Mouse (Mus musculus): ENCODE data around the gene Casq2.

DNA sequence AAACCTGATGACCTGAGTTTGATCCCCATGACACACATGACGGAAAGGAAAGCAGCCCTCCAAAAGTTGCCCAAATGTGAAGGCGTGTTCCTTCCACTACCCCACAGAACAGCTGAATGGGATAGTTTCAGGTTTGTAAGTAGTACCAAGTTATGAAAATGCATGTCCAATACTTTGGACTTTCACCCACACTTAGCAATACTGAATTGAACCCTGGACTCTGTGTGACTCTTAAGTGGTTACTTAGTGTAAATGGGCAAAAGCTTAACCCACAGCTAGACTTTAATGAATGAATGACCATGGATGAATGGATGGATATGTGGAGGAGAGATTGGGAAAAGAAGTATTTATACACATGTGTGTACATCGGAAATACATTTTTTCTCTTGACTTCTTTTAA is 8.6 kb downstream of the Casq2 start:
- TF ChIP-seq CTCF (IDR thresholded peaks at IDR 0.05; ENCODE audit: borderline replicate concordance, insufficient read depth, low read length) (no peak), POLR2A (IDR thresholded peaks at IDR 0.05; ENCODE audit: low read depth, low read length) (no peak)

All from embryonic fibroblast, embryonic 13.5 days (primary cell).